Mouse (Mus musculus) hindbrain, postnatal 0 days (tissue): ENCODE measurements around the gene Lifr. TPM values are rescaled to one million over a fixed set of nuclear protein-coding genes. Genes with fewer than 3 reads are reported as not detected.
A peak's percentile ranks its signal among the peaks of the same experiment; 100 is the strongest.

ENCODE experiments used
- ATAC-seq: fragments of 200-750 bp; cut with Nextera tagmentation; 2 replicates; pipeline ENCODE4 v1.8.0; 2017; ENCODE audit warnings: mild to moderate bottlenecking, moderate TSS enrichment, moderate library complexity
- DNase-seq: peaks from one replicate; pipeline ENCODE4 v3.0.0-alpha.2; 2015; ENCODE audit warnings: low spot score
- H3K27ac ChIP-seq: fragments of 300-500 bp; sonication (generic); 2 replicates; pipeline ENCODE4 v1.5.1; 2014; ENCODE audit warnings: mild to moderate bottlenecking
- H3K27me3 ChIP-seq: fragments of 300-500 bp; sonication (generic); 2 replicates; pipeline ENCODE4 v1.6.1; 2014; ENCODE audit warnings: low read length, mixed read lengths; ENCODE audit not compliant: insufficient read depth
- H3K36me3 ChIP-seq: fragments of 300-500 bp; sonication (generic); 2 replicates; pipeline ENCODE4 v1.6.1; 2014; ENCODE audit warnings: low read length, mixed read lengths; ENCODE audit not compliant: insufficient read depth
- H3K4me1 ChIP-seq: fragments of 300-500 bp; sonication (generic); 2 replicates; pipeline ENCODE4 v1.6.1; 2014; ENCODE audit warnings: antibody characterized with exemption, low read length, mixed read lengths; ENCODE audit not compliant: insufficient read depth
- H3K4me2 ChIP-seq: fragments of 300-500 bp; sonication (generic); 2 replicates; pipeline ENCODE4 v1.6.1; 2014; ENCODE audit warnings: low read depth, mild to moderate bottlenecking, low read length, moderate library complexity, mixed read lengths
- H3K4me3 ChIP-seq: fragments of 300-500 bp; sonication (generic); 2 replicates; pipeline ENCODE4 v1.5.1; 2014; ENCODE audit warnings: low read length
- H3K9ac ChIP-seq: fragments of 300-500 bp; sonication (generic); replicated peaks from 2 replicates; pipeline ENCODE4 v1.6.1; 2014; ENCODE audit warnings: mild to moderate bottlenecking, low read length, moderate library complexity, mixed read lengths
- H3K9me3 ChIP-seq: fragments of 300-500 bp; sonication (generic); 2 replicates; pipeline ENCODE4 v1.6.1; 2016; ENCODE audit warnings: low read length, mixed read lengths
- CTCF ChIP-seq: IDR thresholded peaks from 2 replicates; pipeline ENCODE4 v1.5.1; 2016; ENCODE audit warnings: antibody characterized with exemption, control low read depth, low read depth
- WGBS: fragments of 180-500 bp; shearing (Covaris S2); extraction: QIAGEN DNeasy Blood & Tissue Kit; methylation state at CpG from one replicate; pipeline ENCODE4 v1.1.7; 2014; 5-methylcytosine and 5-hydroxymethylcytosine counted together
- polyA plus RNA-seq: library from polyadenylated mRNA; unstranded; fragments of >200 nt; fragmentation: Nextera tagmentation; extraction: Ambion mirVana; gene quantifications from 2 replicates; pipeline ENCODE4 v1.2.1, GENCODE M21; 2015
- total RNA-seq: library from RNA; depleted of rRNA; stranded (reverse); fragments of >200 nt; gene quantifications from 2 replicates; pipeline ENCODE4 v1.2.3, GENCODE M21; 2014

The Lifr gene
- total and polyA plus RNA-seq, 2 experiments from 2014 or later = 19.6 to 38.4 TPM

DNA sequence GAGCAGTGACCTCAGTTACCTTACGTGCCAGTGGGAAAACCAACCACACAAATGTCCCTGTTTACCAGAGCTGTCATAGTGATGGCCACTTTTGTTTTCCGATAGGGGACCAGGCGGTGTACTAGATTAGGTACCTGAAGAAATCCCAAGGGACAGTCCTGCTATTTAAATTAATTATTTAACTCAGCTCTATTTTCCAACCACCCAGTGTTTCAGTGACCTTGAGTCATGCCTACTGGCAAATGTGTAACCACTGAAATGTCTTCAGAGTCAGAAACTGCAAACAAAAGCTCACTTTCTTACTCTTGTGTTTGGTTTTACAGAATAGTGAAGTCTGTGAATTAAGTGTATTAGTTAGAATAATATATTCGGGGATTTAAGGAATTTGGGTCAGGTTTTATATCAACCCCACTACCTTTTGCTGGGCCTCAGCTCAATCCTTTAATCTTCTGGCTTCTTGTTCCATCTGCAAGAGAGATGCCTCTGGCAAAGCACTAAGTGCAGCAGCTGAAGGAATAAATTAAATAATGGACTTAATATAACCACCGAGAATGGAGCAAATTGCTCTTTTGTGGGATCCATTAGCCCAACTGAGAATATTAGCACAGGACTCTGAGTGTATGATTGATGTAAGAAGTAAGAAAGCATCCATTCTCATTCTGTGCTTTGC is 33.5 kb downstream of the Lifr start:
- Histone ChIP-seq H3K4me3 (no peak overlapping the region), H3K27ac (no peak overlapping the region), H3K9me3 (no peaks in the 10 kb centered on the region), H3K4me1 (no peaks in the 10 kb centered on the region), H3K9ac (no peak overlapping the region), H3K27me3 (no peaks in the 10 kb centered on the region), H3K36me3 (no peaks in the 10 kb centered on the region), H3K4me2 (no peak overlapping the region)
- DNase-seq (no peak), ATAC-seq (no peak)
- 59% methylated on average over 5 of the region's 5 CpGs for WGBS
- no peak for TF ChIP-seq CTCF

DNA sequence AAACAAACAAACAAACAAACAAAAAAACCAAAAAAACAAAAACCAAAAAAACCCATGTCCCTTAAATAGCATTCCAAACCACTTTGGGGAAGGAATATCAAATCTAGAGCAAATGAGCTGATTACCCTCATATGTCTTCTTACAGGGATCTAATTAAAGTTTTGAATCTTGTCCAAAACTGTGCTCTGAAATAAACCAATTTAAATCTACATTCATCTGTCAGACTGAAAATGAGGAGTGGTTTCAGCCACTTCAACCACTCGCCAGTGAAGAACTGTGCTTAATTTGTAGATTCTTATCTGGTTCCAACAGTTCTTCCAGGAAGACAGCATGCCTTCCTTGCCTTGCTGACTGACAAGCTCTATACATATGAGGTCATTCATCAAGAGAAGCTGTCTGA is 35.8 kb downstream of the Lifr start:
- Histone ChIP-seq H3K36me3 (no peaks in the 10 kb centered on the region), H3K4me1 (no peaks in the 10 kb centered on the region), H3K27ac (no peak overlapping the region), H3K27me3 (no peaks in the 10 kb centered on the region), H3K4me2 (no peak overlapping the region), H3K4me3 (no peak overlapping the region), H3K9me3 (no peaks in the 10 kb centered on the region), H3K9ac (no peak overlapping the region)
- WGBS = 37% methylated on average over 1 of the region's 1 CpGs
- no peak for DNase-seq
- no peak for ATAC-seq
- no peak for TF ChIP-seq CTCF

DNA sequence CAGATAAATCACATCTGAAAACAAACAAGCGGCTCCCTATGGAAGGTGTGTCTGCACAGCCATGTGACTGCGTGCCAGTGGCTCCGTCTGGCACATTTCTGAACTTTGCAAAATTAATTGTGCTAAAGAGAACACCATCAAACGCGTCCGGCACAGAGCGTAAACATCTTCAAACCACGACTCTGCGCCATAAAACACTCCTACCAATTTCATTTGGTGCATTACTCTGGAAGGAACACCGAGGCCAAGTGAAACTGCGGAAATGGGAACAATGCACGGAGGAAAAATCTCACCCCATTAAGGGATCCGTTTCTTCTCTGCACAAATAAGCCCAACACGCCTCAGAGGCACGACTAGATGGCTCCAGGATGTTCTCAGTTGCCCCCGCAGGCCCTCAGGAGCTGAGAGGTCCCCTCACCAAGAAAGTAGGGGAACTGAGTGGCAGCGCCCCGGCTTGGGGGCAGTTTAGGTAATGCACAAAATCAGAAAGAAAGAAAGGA is 38.3 kb downstream of the Lifr start:
- DNase-seq = peak; percentile 38
- H3K36me3 ChIP-seq = no peaks in the 10 kb centered on the region
- ATAC-seq = peak; percentile 15; the same call in 1 of the 2 replicates
- H3K4me2 ChIP-seq = peak overlapping the region; percentile 94
- no peaks in the 10 kb centered on the region for H3K27me3 ChIP-seq
- no peaks in the 10 kb centered on the region for H3K9me3 ChIP-seq
- under 1% methylated on average over 18 of the region's 18 CpGs for WGBS
- no peak for TF ChIP-seq CTCF
- H3K4me3 ChIP-seq = peak overlapping the region; percentile 89
- H3K9ac ChIP-seq = peak overlapping the region; percentile 90
- no peaks in the 10 kb centered on the region for H3K4me1 ChIP-seq
- H3K27ac ChIP-seq = peak overlapping the region; percentile 91

DNA sequence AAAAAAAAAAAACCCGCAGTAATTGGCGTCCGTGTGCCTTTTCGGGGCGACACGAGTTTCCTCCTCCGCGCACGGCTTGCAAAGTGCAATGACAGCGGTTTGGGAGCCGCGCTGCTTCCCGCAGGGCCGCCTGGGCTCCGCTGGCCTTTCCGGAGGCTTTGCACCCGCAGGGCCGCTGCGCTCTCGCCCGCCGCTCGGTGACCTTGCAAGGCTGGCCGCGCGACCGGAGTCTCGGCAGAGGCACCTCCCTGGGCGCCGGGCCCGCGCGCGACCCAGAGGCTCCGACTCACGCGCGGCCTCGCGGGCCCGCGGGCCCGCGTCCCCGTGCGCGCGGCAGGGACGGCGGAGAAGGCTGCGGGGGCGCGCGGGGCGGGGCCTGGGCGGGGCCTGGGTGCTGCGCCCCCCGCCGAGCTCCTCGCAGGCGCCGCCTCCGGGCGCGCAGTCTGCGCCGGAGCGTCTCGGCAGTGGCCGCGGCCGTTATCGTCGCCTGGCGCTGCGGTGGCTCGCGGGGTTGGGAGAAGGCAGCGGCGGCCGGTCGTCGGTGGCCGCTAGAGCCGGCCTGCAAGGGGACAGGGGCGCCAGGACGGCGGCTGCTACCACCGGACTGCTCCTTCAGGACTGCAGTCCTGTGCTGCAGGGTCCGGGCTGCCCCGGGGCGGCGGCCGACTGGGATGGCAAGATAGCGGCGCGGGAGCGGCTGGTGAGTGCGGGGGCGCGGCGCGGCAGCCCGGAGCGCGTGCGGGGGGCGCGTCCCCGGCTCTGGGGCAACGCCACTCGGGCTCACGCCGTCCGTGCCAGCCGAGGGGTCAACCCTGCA is 38.9 kb downstream of the Lifr start:
- no peaks in the 10 kb centered on the region for H3K4me1 ChIP-seq
- peak overlapping the region; percentile 91 for H3K27ac ChIP-seq
- no peak for TF ChIP-seq CTCF
- peak; percentile 95 for ATAC-seq
- H3K9me3 ChIP-seq = no peaks in the 10 kb centered on the region
- no peaks in the 10 kb centered on the region for H3K36me3 ChIP-seq
- peak overlapping the region; percentile 89 for H3K4me3 ChIP-seq
- H3K4me2 ChIP-seq = peak overlapping the region; percentile 94
- WGBS = under 1% methylated on average over 109 of the region's 116 CpGs
- peak; percentile 96 for DNase-seq
- H3K27me3 ChIP-seq = no peaks in the 10 kb centered on the region
- peak overlapping the region; percentile 90 for H3K9ac ChIP-seq

DNA sequence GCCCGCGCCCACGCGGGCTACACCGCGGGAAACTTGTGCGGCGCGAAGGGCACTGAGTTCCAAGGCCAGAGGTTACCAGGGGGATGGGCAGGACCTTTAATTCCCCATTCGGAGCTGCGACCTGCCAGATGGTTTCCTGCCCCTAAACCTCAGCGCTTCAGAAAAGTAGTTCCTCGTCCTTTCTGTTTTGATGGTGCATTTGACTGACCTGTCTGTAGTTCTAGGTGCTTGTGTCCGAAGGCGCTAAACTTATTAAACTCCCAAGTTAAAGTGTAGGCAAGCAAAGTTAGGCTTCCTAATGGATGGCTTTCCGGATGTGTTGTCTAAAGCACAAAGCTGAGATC is 39.5 kb downstream of the Lifr start:
- Histone ChIP-seq H3K9ac (peak overlapping the region; percentile 90), H3K27ac (peak overlapping the region; percentile 91), H3K4me2 (peak overlapping the region; percentile 94), H3K9me3 (no peaks in the 10 kb centered on the region), H3K27me3 (no peaks in the 10 kb centered on the region), H3K4me1 (no peaks in the 10 kb centered on the region), H3K36me3 (no peaks in the 10 kb centered on the region), H3K4me3 (peak overlapping the region; percentile 89)
- under 1% methylated on average over 15 of the region's 16 CpGs for WGBS
- DNase-seq = no peak
- ATAC-seq = no peak
- no peak for TF ChIP-seq CTCF

DNA sequence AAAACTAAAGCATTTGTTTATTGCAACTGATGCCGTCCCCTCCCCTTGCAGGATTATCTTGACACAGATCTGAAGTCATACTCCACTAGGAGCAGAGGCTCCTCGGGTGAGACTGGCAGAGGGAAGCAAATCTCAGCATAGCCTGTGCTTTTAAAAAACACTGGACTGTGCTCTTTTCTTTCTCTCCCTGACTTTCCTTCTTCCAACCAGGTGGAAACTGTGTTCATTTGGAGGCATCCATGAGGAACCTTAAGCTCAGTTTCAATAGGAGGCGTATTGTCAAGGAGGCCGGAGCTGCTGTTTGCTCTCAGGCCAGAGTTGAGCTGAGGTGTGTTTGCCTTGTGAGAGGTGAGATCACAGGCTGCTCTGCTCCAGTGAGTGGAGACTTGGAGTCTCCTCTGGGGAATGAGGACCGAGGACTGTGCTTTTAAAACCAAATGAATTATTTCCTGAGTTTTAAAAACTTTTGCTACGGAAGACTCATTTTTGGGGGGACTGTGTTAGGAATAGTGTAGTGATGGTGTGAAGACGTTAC is 40.3 kb downstream of the Lifr start:
- Histone ChIP-seq H3K4me2 (peak overlapping the region; percentile 94), H3K4me3 (peak overlapping the region; percentile 89), H3K4me1 (no peaks in the 10 kb centered on the region), H3K9me3 (no peaks in the 10 kb centered on the region), H3K36me3 (no peaks in the 10 kb centered on the region), H3K27me3 (no peaks in the 10 kb centered on the region), H3K27ac (no peak overlapping the region), H3K9ac (peak overlapping the region; percentile 90; the same call in 1 of the 2 replicates)
- WGBS = 30% methylated on average over 7 of the region's 7 CpGs
- TF ChIP-seq CTCF = no peak
- DNase-seq (no peak), ATAC-seq (no peak)

DNA sequence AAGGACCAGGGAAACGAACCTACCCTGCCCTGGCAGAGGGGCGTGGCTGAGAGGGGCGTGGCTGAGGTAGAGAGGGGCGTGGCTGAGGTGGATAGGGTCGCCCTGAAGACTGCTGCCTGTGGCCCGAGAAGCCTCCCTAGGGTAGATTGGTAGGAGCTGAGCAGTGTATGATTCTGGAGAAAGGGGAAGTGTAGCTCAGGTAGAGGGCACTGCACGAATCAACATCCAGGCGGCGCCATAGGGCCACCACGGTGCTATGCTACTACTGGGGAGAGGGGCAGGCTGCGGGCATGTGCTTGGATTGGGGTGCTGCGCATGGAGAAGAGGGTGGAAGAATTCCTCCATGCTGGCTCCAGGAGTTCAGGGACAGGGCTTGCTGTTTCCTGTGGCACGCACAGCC is 42.3 kb downstream of the Lifr start:
- Histone ChIP-seq H3K9ac (no peak overlapping the region), H3K27me3 (no peaks in the 10 kb centered on the region), H3K4me1 (no peaks in the 10 kb centered on the region), H3K4me3 (no peak overlapping the region), H3K9me3 (no peaks in the 10 kb centered on the region), H3K27ac (no peak overlapping the region), H3K4me2 (no peak overlapping the region), H3K36me3 (no peaks in the 10 kb centered on the region)
- peak; percentile 52 for TF ChIP-seq CTCF
- WGBS = 50% methylated on average over 13 of the region's 13 CpGs
- no peak for ATAC-seq
- DNase-seq = no peak
